Mouse (Mus musculus) hindbrain, embryonic 12.5 days (tissue): ENCODE results near the gene Gpc6. TPM values are rescaled to one million over a fixed set of nuclear protein-coding genes. Genes with fewer than 3 reads are reported as not detected.
A peak's percentile ranks its signal among the peaks of the same experiment; 100 is the strongest.

ENCODE experiments used
- ATAC-seq: fragments of 200-750 bp; cut with Nextera tagmentation; 2 replicates; pipeline ENCODE4 v1.8.0; 2017; ENCODE audit warnings: moderate TSS enrichment; ENCODE audit not compliant: low FRiP score
- H3K27ac ChIP-seq: fragments of 300-500 bp; sonication (generic); 2 replicates; pipeline ENCODE4 v1.5.1; 2016; ENCODE audit warnings: mild to moderate bottlenecking
- H3K27me3 ChIP-seq: fragments of 300-500 bp; sonication (generic); 2 replicates; pipeline ENCODE4 v1.6.1; 2016; ENCODE audit warnings: mild to moderate bottlenecking
- H3K36me3 ChIP-seq: fragments of 300-500 bp; sonication (generic); 2 replicates; pipeline ENCODE4 v1.6.1; 2016; ENCODE audit warnings: mild to moderate bottlenecking
- H3K4me1 ChIP-seq: fragments of 300-500 bp; sonication (generic); 2 replicates; pipeline ENCODE4 v1.6.1; 2016
- H3K4me2 ChIP-seq: fragments of 300-500 bp; sonication (generic); replicated peaks from 2 replicates; pipeline ENCODE4 v1.6.1; 2016; ENCODE audit warnings: mild to moderate bottlenecking
- H3K4me3 ChIP-seq: fragments of 300-500 bp; sonication (generic); 2 replicates; pipeline ENCODE4 v1.5.1; 2016; ENCODE audit warnings: mild to moderate bottlenecking
- H3K9ac ChIP-seq: fragments of 300-500 bp; sonication (generic); 2 replicates; pipeline ENCODE4 v1.6.1; 2016; ENCODE audit warnings: mild to moderate bottlenecking, moderate library complexity
- H3K9me3 ChIP-seq: fragments of 300-500 bp; sonication (generic); replicated peaks from 2 replicates; pipeline ENCODE4 v1.6.1; 2016; ENCODE audit warnings: mild to moderate bottlenecking
- WGBS: fragments of 180-500 bp; shearing (Covaris S2); methylation state at CpG from one replicate; pipeline ENCODE4 v1.1.7; 2016; 5-methylcytosine and 5-hydroxymethylcytosine counted together
- polyA plus RNA-seq: library from polyadenylated mRNA; unstranded; fragments of >200 nt; fragmentation: Nextera tagmentation; extraction: Ambion mirVana; gene quantifications from 2 replicates; pipeline ENCODE4 v1.2.1, GENCODE M21; 2016

The Gpc6 gene
- polyA plus RNA-seq, 1 experiment from 2014 or later, result 35.0 TPM

- H3K27ac ChIP-seq, result 0 out of 2 replicates have a peak overlapping the region, but pooled peaks have one; percentile 41
- WGBS, result 24% methylated on average over 5 of the region's 5 CpGs
- ATAC-seq, result peak; percentile 46
- no peak overlapping the region for H3K4me3 ChIP-seq
- H3K4me2 ChIP-seq, result peak overlapping the region; percentile 33
- H3K9ac ChIP-seq, result no peak overlapping the region
- peaks cover 22% of the 10 kb centered on the region for H3K4me1 ChIP-seq
- no peaks in the 10 kb centered on the region for H3K27me3 ChIP-seq
- no peaks in the 10 kb centered on the region for H3K9me3 ChIP-seq
- no peaks in the 10 kb centered on the region for H3K36me3 ChIP-seq
These were observed 981.2 kb downstream of the Gpc6 start for GRCm38 (mm10) chr14:117906361-117906760.

GRCm38 (mm10) chr14:117908231-117908920 lies 983.3 kb downstream of the Gpc6 start:
- Histone ChIP-seq H3K4me1 (peaks cover 22% of the 10 kb centered on the region), H3K27ac (no peak overlapping the region), H3K9me3 (no peaks in the 10 kb centered on the region), H3K9ac (no peak overlapping the region), H3K27me3 (no peaks in the 10 kb centered on the region), H3K4me3 (no peak overlapping the region), H3K36me3 (no peaks in the 10 kb centered on the region), H3K4me2 (no peak overlapping the region)
- WGBS, result 70% methylated on average over 8 of the region's 8 CpGs
- no peak for ATAC-seq

DNA sequence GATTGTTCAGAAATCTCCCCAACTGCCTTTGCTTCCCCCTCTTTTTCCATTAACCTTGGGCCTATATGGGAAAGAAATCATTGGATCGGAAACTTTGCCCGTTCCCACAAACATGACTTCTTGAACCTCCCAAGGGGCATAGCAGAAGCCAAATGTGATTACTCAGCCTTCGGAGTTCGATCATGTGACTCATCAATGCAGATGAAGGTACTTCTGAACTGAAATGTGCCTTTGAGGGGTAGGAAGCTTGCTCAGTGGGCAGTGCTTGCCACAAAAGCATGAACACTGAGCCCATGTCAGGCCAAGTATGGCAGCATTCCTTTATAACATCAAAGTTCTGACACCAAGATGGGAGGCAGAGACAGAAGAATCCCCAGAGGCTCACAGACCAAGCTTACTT lies 983.9 kb downstream of the Gpc6 start:
- no peak overlapping the region for H3K4me3 ChIP-seq
- no peak for ATAC-seq
- no peaks in the 10 kb centered on the region for H3K27me3 ChIP-seq
- 56% methylated on average over 4 of the region's 4 CpGs for WGBS
- H3K36me3 ChIP-seq, result no peaks in the 10 kb centered on the region
- H3K27ac ChIP-seq, result no peak overlapping the region
- no peaks in the 10 kb centered on the region for H3K9me3 ChIP-seq
- H3K9ac ChIP-seq, result no peak overlapping the region
- H3K4me1 ChIP-seq, result peaks cover 22% of the 10 kb centered on the region
- H3K4me2 ChIP-seq, result no peak overlapping the region

GRCm38 (mm10) chr14:117910323-117910722 lies 985.2 kb downstream of the Gpc6 start:
- Histone ChIP-seq H3K27ac (no peak overlapping the region), H3K36me3 (no peaks in the 10 kb centered on the region), H3K4me1 (peaks cover 18% of the 10 kb centered on the region), H3K9ac (no peak overlapping the region), H3K27me3 (no peaks in the 10 kb centered on the region), H3K4me3 (no peak overlapping the region), H3K4me2 (no peak overlapping the region), H3K9me3 (no peaks in the 10 kb centered on the region)
- WGBS, result 14% methylated on average over 7 of the region's 7 CpGs
- no peak for ATAC-seq

DNA sequence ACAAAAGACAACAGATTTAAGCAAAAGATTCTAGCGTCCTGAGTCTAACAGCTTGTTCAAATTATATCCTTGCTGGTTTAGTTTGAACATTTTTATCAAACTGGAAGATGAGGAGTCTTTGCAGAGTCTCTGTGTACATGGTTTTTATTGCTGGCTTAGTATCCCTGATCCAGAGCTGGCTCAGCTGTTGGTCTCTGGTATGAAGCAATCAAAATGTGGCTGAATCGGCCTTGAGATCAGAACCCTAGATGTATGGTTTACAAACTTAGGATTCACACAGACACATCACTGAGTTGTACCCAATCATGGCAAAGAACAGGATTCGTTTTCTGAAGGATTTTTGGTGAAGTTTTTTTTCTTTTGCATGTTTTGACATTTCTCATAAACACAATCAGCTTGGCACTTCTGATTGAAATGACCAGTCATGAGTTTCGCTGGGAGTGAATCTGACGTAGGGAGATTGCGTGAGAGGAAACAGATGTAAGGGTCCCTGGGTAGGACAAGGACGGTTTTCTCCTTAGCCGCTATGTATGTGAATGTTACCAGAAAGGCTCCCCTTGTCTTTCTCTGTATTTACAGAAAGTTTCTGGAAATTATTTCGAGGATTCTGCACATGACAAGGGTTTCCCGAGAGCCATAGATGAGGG lies 987.6 kb downstream of the Gpc6 start:
- Histone ChIP-seq H3K27ac (no peak overlapping the region), H3K36me3 (no peaks in the 10 kb centered on the region), H3K27me3 (no peaks in the 10 kb centered on the region), H3K4me1 (peaks cover 5% of the 10 kb centered on the region; the same call in 1 of the 2 replicates), H3K9me3 (no peaks in the 10 kb centered on the region), H3K9ac (no peak overlapping the region), H3K4me2 (no peak overlapping the region), H3K4me3 (no peak overlapping the region)
- ATAC-seq, result no peak
- 89% methylated on average over 10 of the region's 10 CpGs for WGBS

DNA sequence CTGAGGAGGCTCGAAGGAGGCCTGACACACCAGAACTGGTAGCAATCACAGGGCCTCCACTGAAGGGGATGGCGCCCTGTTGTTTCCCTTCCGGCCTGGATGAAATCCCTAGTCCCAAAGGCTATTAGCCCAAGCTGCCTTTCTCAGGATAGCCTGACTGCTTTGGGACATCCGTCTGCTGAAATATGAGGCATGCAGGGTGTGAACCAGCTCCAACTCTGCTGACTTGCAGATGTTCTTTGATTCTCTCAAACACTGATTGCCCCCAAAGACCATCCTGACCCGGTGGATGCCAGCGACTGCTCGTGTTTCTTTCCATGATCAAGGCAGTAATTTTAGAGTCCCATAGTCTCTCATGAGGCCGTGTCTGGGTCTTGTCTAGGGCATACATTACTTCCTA lies 991.5 kb downstream of the Gpc6 start:
- Histone ChIP-seq H3K27me3 (no peaks in the 10 kb centered on the region), H3K36me3 (no peaks in the 10 kb centered on the region), H3K4me1 (peaks cover under 1% of the 10 kb centered on the region; the same call in 1 of the 2 replicates), H3K27ac (no peak overlapping the region), H3K4me2 (no peak overlapping the region), H3K9me3 (no peaks in the 10 kb centered on the region), H3K9ac (no peak overlapping the region), H3K4me3 (no peak overlapping the region)
- 69% methylated on average over 8 of the region's 8 CpGs for WGBS
- no peak for ATAC-seq

DNA sequence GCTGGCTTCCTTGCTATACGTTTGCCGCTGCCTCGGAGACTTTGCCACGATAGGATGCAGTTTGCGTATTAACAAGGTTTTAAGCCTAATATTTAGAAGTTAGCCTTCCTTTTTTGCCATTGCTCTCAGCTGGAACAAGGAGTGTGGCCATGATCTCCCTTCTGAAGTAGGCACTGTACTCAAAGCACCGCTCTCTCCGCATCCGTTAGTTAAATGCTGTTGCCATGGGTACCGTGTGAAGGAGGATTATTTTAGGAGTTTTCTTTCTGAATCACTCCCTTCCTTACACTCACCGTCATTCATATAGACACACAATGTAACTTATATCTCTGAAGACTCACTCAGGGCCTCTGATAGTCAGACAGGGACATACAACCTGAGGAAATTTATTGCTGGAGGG lies 993.6 kb downstream of the Gpc6 start:
- ATAC-seq, result no peak
- Histone ChIP-seq H3K36me3 (no peaks in the 10 kb centered on the region), H3K27me3 (no peaks in the 10 kb centered on the region), H3K4me2 (no peak overlapping the region), H3K27ac (no peak overlapping the region), H3K4me3 (no peak overlapping the region), H3K9me3 (no peaks in the 10 kb centered on the region), H3K9ac (no peak overlapping the region), H3K4me1 (peaks cover 2% of the 10 kb centered on the region; the same call in 1 of the 2 replicates)
- WGBS, result 89% methylated on average over 10 of the region's 10 CpGs

GRCm38 (mm10) chr14:117919612-117920011 lies 994.5 kb downstream of the Gpc6 start:
- Histone ChIP-seq H3K27ac (no peak overlapping the region), H3K4me3 (no peak overlapping the region), H3K9me3 (no peaks in the 10 kb centered on the region), H3K4me1 (peaks cover 2% of the 10 kb centered on the region; the same call in 1 of the 2 replicates), H3K4me2 (no peak overlapping the region), H3K27me3 (no peaks in the 10 kb centered on the region), H3K9ac (no peak overlapping the region), H3K36me3 (no peaks in the 10 kb centered on the region)
- WGBS, result 92% methylated on average over 5 of the region's 5 CpGs
- no peak for ATAC-seq

DNA sequence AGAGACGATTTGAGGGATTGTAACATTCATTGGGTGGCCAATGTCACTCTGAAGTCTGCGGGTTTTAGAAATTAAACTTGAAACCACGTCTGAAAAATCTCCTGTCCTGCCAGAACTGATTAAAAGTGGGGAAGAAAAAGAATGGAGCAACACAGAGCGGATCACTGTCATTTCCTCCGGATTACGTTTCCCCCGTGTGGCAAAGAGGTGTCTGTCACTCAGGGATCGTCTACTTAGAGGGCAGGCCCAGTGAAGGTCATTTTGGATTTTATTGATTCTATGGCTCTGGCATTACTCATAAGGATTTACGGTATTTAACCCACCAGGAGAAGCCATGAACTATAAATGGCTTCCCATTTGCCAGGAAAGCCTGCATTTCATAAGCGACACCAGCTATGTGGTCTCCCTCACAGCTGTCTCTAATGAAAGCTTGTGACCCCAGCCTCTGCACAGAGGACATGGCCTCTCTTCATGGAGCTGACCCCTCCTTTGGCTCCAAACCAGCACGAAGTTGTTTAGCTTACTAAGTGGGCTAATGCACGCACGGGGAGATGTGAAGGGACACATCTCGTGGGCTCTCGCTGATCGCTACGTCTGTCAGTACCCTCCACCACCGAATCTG lies 996.4 kb downstream of the Gpc6 start:
- ATAC-seq, result no peak
- Histone ChIP-seq H3K4me2 (no peak overlapping the region), H3K27me3 (no peaks in the 10 kb centered on the region), H3K4me1 (peaks cover 2% of the 10 kb centered on the region; the same call in 1 of the 2 replicates), H3K4me3 (no peak overlapping the region), H3K27ac (no peak overlapping the region), H3K9ac (no peak overlapping the region), H3K36me3 (no peaks in the 10 kb centered on the region), H3K9me3 (no peaks in the 10 kb centered on the region)
- 62% methylated on average over 18 of the region's 18 CpGs for WGBS

- Histone ChIP-seq H3K27me3 (no peaks in the 10 kb centered on the region), H3K27ac (no peak overlapping the region)
- 56% methylated on average over 8 of the region's 8 CpGs for WGBS
These were observed 998.6 kb downstream of the Gpc6 start for GRCm38 (mm10) chr14:117923667-117924066.

GRCm38 (mm10) chr14:117930105-117930847 lies 1005.2 kb downstream of the Gpc6 start:
- H3K4me2 ChIP-seq, result peak overlapping the region; percentile 25
- peak overlapping the region; percentile 75 for H3K27ac ChIP-seq
- 3% methylated on average over 13 of the region's 13 CpGs for WGBS
- no peaks in the 10 kb centered on the region for H3K9me3 ChIP-seq
- no peak overlapping the region for H3K9ac ChIP-seq
- ATAC-seq, result peak; percentile 43
- H3K27me3 ChIP-seq, result no peaks in the 10 kb centered on the region
- peaks cover 19% of the 10 kb centered on the region for H3K4me1 ChIP-seq
- H3K36me3 ChIP-seq, result no peaks in the 10 kb centered on the region
- no peak overlapping the region for H3K4me3 ChIP-seq

More at GRCm38 (mm10) chr14:117923667-117924066, 998.6 kb downstream of the Gpc6 start:
- H3K4me2 ChIP-seq, result no peak overlapping the region
- H3K36me3 ChIP-seq, result no peaks in the 10 kb centered on the region
- H3K4me1 ChIP-seq, result peaks cover 2% of the 10 kb centered on the region; the same call in 1 of the 2 replicates
- ATAC-seq, result 0 out of 2 replicates have a peak, but pooled peaks have one; percentile 30
- H3K9ac ChIP-seq, result no peak overlapping the region
- H3K9me3 ChIP-seq, result no peaks in the 10 kb centered on the region
- no peak overlapping the region for H3K4me3 ChIP-seq
